Mouse (Mus musculus): ENCODE data around the gene Serinc5. TPM values are rescaled to one million over a fixed set of nuclear protein-coding genes. Genes with fewer than 3 reads are reported as not detected.
A peak's percentile ranks its signal among the peaks of the same experiment; 100 is the strongest.

Gene Serinc5
- polyA plus RNA-seq, 1 experiment from 2014 or later: 8.9 TPM

GRCm38 (mm10) chr13:92742886-92743285 lies 132.0 kb downstream of the Serinc5 start:
- H3K27me3 ChIP-seq (ENCODE audit: poor library complexity, severe bottlenecking): no peaks in the 10 kb centered on the region
- no peak overlapping the region for H3K27ac ChIP-seq
- DNase-seq (ENCODE audit: extremely low spot score, low spot score): no peak
- WGBS: 92% methylated on average over 4 of the region's 4 CpGs
- H3K4me1 ChIP-seq: no peaks in the 10 kb centered on the region
- H3K4me3 ChIP-seq: no peak overlapping the region
- H3K36me3 ChIP-seq (replicated peaks): no peaks in the 10 kb centered on the region
- H3K9me3 ChIP-seq: no peaks in the 10 kb centered on the region

- no peak for DNase-seq (ENCODE audit: extremely low spot score, low spot score)
- Histone ChIP-seq H3K36me3 (replicated peaks) (no peaks in the 10 kb centered on the region), H3K4me1 (no peaks in the 10 kb centered on the region), H3K27me3 (ENCODE audit: poor library complexity, severe bottlenecking) (no peaks in the 10 kb centered on the region), H3K27ac (no peak overlapping the region), H3K9me3 (no peaks in the 10 kb centered on the region), H3K4me3 (no peak overlapping the region)
- WGBS: 81% methylated on average over 5 of the region's 5 CpGs
These were observed 132.4 kb downstream of the Serinc5 start for GRCm38 (mm10) chr13:92743337-92743736.

GRCm38 (mm10) chr13:92750976-92751518 lies 140.2 kb downstream of the Serinc5 start:
- Histone ChIP-seq H3K27ac (no peak overlapping the region), H3K27me3 (ENCODE audit: poor library complexity, severe bottlenecking) (no peaks in the 10 kb centered on the region), H3K36me3 (replicated peaks) (no peaks in the 10 kb centered on the region), H3K9me3 (no peaks in the 10 kb centered on the region), H3K4me1 (peaks cover 17% of the 10 kb centered on the region), H3K4me3 (no peak overlapping the region)
- WGBS: 32% methylated on average over 7 of the region's 7 CpGs
- peak; percentile 67 for DNase-seq (ENCODE audit: extremely low spot score, low spot score)

GRCm38 (mm10) chr13:92751726-92752565 lies 141.1 kb downstream of the Serinc5 start:
- peak; percentile 80 for DNase-seq (ENCODE audit: extremely low spot score, low spot score)
- 68% methylated on average over 21 of the region's 21 CpGs for WGBS
- Histone ChIP-seq H3K27ac (peak overlapping the region; percentile 67), H3K4me1 (peaks cover 17% of the 10 kb centered on the region), H3K36me3 (replicated peaks) (no peaks in the 10 kb centered on the region), H3K9me3 (no peaks in the 10 kb centered on the region), H3K27me3 (ENCODE audit: poor library complexity, severe bottlenecking) (no peaks in the 10 kb centered on the region), H3K4me3 (no peak overlapping the region)

- Histone ChIP-seq H3K9me3 (no peaks in the 10 kb centered on the region), H3K36me3 (replicated peaks) (no peaks in the 10 kb centered on the region), H3K4me3 (no peak overlapping the region), H3K27ac (no peak overlapping the region), H3K27me3 (ENCODE audit: poor library complexity, severe bottlenecking) (no peaks in the 10 kb centered on the region), H3K4me1 (peaks cover 17% of the 10 kb centered on the region)
- 93% methylated on average over 8 of the region's 8 CpGs for WGBS
- DNase-seq (ENCODE audit: extremely low spot score, low spot score): no peak
These were observed 142.8 kb downstream of the Serinc5 start for GRCm38 (mm10) chr13:92753676-92754075.

GRCm38 (mm10) chr13:92755036-92755435 lies 144.1 kb downstream of the Serinc5 start:
- Histone ChIP-seq H3K27me3 (ENCODE audit: poor library complexity, severe bottlenecking) (no peaks in the 10 kb centered on the region), H3K4me1 (peaks cover 17% of the 10 kb centered on the region), H3K27ac (no peak overlapping the region), H3K9me3 (no peaks in the 10 kb centered on the region), H3K36me3 (replicated peaks) (no peaks in the 10 kb centered on the region), H3K4me3 (no peak overlapping the region)
- DNase-seq (ENCODE audit: extremely low spot score, low spot score): no peak
- 79% methylated on average over 7 of the region's 7 CpGs for WGBS

GRCm38 (mm10) chr13:92757972-92758585 lies 147.2 kb downstream of the Serinc5 start:
- Histone ChIP-seq H3K4me3 (no peak overlapping the region), H3K4me1 (0 out of 2 replicates have a peak, but pooled peaks cover 3% of the 10 kb centered on the region), H3K27ac (no peak overlapping the region), H3K9me3 (no peaks in the 10 kb centered on the region), H3K36me3 (replicated peaks) (no peaks in the 10 kb centered on the region), H3K27me3 (ENCODE audit: poor library complexity, severe bottlenecking) (no peaks in the 10 kb centered on the region)
- 91% methylated on average over 12 of the region's 12 CpGs for WGBS
- DNase-seq (ENCODE audit: extremely low spot score, low spot score): no peak

GRCm38 (mm10) chr13:92759096-92759495 lies 148.2 kb downstream of the Serinc5 start:
- H3K36me3 ChIP-seq (replicated peaks): no peaks in the 10 kb centered on the region
- H3K9me3 ChIP-seq: no peaks in the 10 kb centered on the region
- WGBS: 89% methylated on average over 4 of the region's 4 CpGs
- DNase-seq (ENCODE audit: extremely low spot score, low spot score): no peak
- H3K27me3 ChIP-seq (ENCODE audit: poor library complexity, severe bottlenecking): no peaks in the 10 kb centered on the region
- H3K27ac ChIP-seq: no peak overlapping the region
- H3K4me1 ChIP-seq: 0 out of 2 replicates have a peak, but pooled peaks cover 3% of the 10 kb centered on the region
- H3K4me3 ChIP-seq: no peak overlapping the region

- no peaks in the 10 kb centered on the region for H3K4me1 ChIP-seq
- no peaks in the 10 kb centered on the region for H3K36me3 ChIP-seq (replicated peaks)
- H3K27ac ChIP-seq: no peak overlapping the region
- no peaks in the 10 kb centered on the region for H3K9me3 ChIP-seq
- DNase-seq (ENCODE audit: extremely low spot score, low spot score): no peak
- no peak overlapping the region for H3K4me3 ChIP-seq
- WGBS: 91% methylated on average over 6 of the region's 6 CpGs
- H3K27me3 ChIP-seq (ENCODE audit: poor library complexity, severe bottlenecking): no peaks in the 10 kb centered on the region
These were observed 149.6 kb downstream of the Serinc5 start for GRCm38 (mm10) chr13:92760519-92760918.

Other genes with a start within 250 kb of the Serinc5 start
- 0.05 TPM in 2 replicates for gene Ankrd34b, start 185.2 kb upstream of the Serinc5 start, polyA plus RNA-seq (2016; fragmentation: Nextera tagmentation; extraction: Ambion mirVana)
- 0.24 TPM in 1 of 2 replicates, not detected in the other for gene Fam151b, start 127.1 kb upstream of the Serinc5 start, polyA plus RNA-seq (2016; fragmentation: Nextera tagmentation; extraction: Ambion mirVana)
- gene Zfyve16, start 80.2 kb upstream of the Serinc5 start, polyA plus RNA-seq (2016; fragmentation: Nextera tagmentation; extraction: Ambion mirVana): 10.0 and 10.3 TPM in 2 replicates
- not detected in 2 replicates for gene Spz1, start 34.9 kb upstream of the Serinc5 start, polyA plus RNA-seq (2016; fragmentation: Nextera tagmentation; extraction: Ambion mirVana)
- gene Thbs4, start 183.7 kb downstream of the Serinc5 start, polyA plus RNA-seq (2016; fragmentation: Nextera tagmentation; extraction: Ambion mirVana): 2.3 and 2.8 TPM in 2 replicates
- 2.9 and 3.2 TPM in 2 replicates for gene Mtx3, start 233.7 kb downstream of the Serinc5 start, polyA plus RNA-seq (2016; fragmentation: Nextera tagmentation; extraction: Ambion mirVana)

Data from forebrain, embryonic 10.5 days (tissue).